Mouse (Mus musculus) erythroblast, embryonic 14.5 days (primary cell): ENCODE measurements around the gene 2810006K23Rik.

ENCODE experiments used
- GATA1 ChIP-seq: IDR thresholded peaks from 2 replicates; pipeline ENCODE4 v1.6.1; 2012; ENCODE audit warnings: low read length, inconsistent platforms, mixed read lengths
- TAL1 ChIP-seq: IDR thresholded peaks from 3 replicates; pipeline ENCODE4 v1.6.1; 2012; ENCODE audit warnings: low read length, inconsistent platforms, mixed read lengths

GRCm38 (mm10) chr5:124330086-124330485 lies 2.2 kb downstream of the 2810006K23Rik start:
- no peak for TF ChIP-seq GATA1
- TF ChIP-seq TAL1 = no peak
